Mouse (Mus musculus) CH12.LX (cell line): Measurements from ENCODE around the gene Slc30a5. TPM values are rescaled to one million over a fixed set of nuclear protein-coding genes. Genes with fewer than 3 reads are reported as not detected.

ENCODE experiments used
- DNase-seq: peaks from one replicate; pipeline ENCODE4 v3.0.0-alpha.2; 2013; ENCODE audit errors: extremely low read depth
- H3K27ac ChIP-seq: 2 replicates; pipeline ENCODE4 v1.5.1; 2012; ENCODE audit warnings: low read depth, mild to moderate bottlenecking, control low read depth, moderate library complexity; ENCODE audit not compliant: insufficient read depth
- H3K27me3 ChIP-seq: replicated peaks from 2 replicates; pipeline ENCODE3; 2012; ENCODE audit warnings: inconsistent platforms
- H3K36me3 ChIP-seq, 2 experiments: replicated peaks in 1 of 2; 2 replicates each; pipeline versions ENCODE3 to v1.6.1; 2012; ENCODE audit warnings: inconsistent platforms in 1 of 2, low read length in 1 of 2, mild to moderate bottlenecking in 1 of 2, mixed read lengths in 1 of 2, moderate library complexity in 1 of 2; ENCODE audit not compliant: control insufficient read depth in 1 of 2, insufficient read depth in 1 of 2
- H3K4me1 ChIP-seq, 2 experiments: 2 replicates each; pipeline ENCODE4 v1.6.1; 2012; ENCODE audit warnings: inconsistent platforms in 1 of 2, moderate library complexity in 1 of 2; ENCODE audit not compliant: insufficient read depth in 2 of 2, control insufficient read depth in 1 of 2
- H3K4me2 ChIP-seq: 2 replicates; pipeline ENCODE4 v1.6.1; 2012; ENCODE audit warnings: low read depth, mild to moderate bottlenecking, control low read depth; ENCODE audit not compliant: poor library complexity, insufficient read depth, severe bottlenecking
- H3K4me3 ChIP-seq, 3 experiments: fragments of 150-350 bp in 1 of 3; sonication (generic) in 1 of 3; replicated peaks in 1 of 3; 2 replicates each; pipeline versions ENCODE3 to v1.5.1; 2011 to 2012; ENCODE audit warnings: low read depth in 2 of 3, low read length in 2 of 3, mild to moderate bottlenecking in 2 of 3, moderate library complexity in 2 of 3, control low read depth in 1 of 3, improper control_type of control experiment in 1 of 3, inconsistent platforms in 1 of 3, mixed read lengths in 1 of 3; ENCODE audit not compliant: poor library complexity in 1 of 3
- H3K79me2 ChIP-seq: replicated peaks from 2 replicates; pipeline ENCODE4 v1.6.1; 2012; ENCODE audit warnings: mild to moderate bottlenecking, moderate library complexity; ENCODE audit not compliant: control insufficient read depth, poor library complexity, insufficient read depth, severe bottlenecking; ENCODE audit errors: extremely low read depth
- H3K9ac ChIP-seq: 2 replicates; pipeline ENCODE4 v1.6.1; 2012; ENCODE audit warnings: low read depth, mild to moderate bottlenecking, control low read depth, moderate library complexity; ENCODE audit not compliant: insufficient read depth
- H3K9me3 ChIP-seq: replicated peaks from 2 replicates; pipeline ENCODE3; 2012; ENCODE audit warnings: low read length, inconsistent platforms, mixed read lengths
- BHLHE40 ChIP-seq: IDR thresholded peaks from 2 replicates; pipeline ENCODE4 v1.6.1; 2011; ENCODE audit warnings: mild to moderate bottlenecking, low read depth, low read length, improper control_type of control experiment
- CHD1 ChIP-seq: IDR thresholded peaks from 2 replicates; pipeline ENCODE4 v1.6.1; 2012; ENCODE audit warnings: low read depth, low read length, improper control_type of control experiment, inconsistent platforms
- CHD2 ChIP-seq: IDR thresholded peaks from 2 replicates; pipeline ENCODE4 v1.6.1; 2011; ENCODE audit warnings: low read length, improper control_type of control experiment
- CTCF ChIP-seq, 2 experiments: IDR thresholded peaks in 1 of 2; conservative IDR thresholded peaks in 1 of 2; 2 replicates each; pipeline ENCODE4 v1.5.1; 2011 to 2012; ENCODE audit warnings: low read depth in 2 of 2, low read length in 2 of 2, improper control_type of control experiment in 1 of 2, inconsistent platforms in 1 of 2, mild to moderate bottlenecking in 1 of 2, moderate library complexity in 1 of 2
- ELF1 ChIP-seq: IDR thresholded peaks from 2 replicates; pipeline ENCODE4 v1.6.1; 2014; ENCODE audit warnings: low read depth, mild to moderate bottlenecking, inconsistent platforms, low read length, improper control_type of control experiment
- EP300 ChIP-seq: IDR thresholded peaks from 2 replicates; pipeline ENCODE4 v1.6.1; 2011; ENCODE audit warnings: low read length, improper control_type of control experiment
- ETS1 ChIP-seq: conservative IDR thresholded peaks from 2 replicates; pipeline ENCODE4 v1.6.1; 2012; ENCODE audit warnings: low read depth, mild to moderate bottlenecking, inconsistent platforms, low read length, improper control_type of control experiment, moderate library complexity
- HCFC1 ChIP-seq: IDR thresholded peaks from 2 replicates; pipeline ENCODE4 v1.6.1; 2012; ENCODE audit warnings: low read depth, mild to moderate bottlenecking, inconsistent platforms, low read length, improper control_type of control experiment
- IRF4 ChIP-seq: IDR thresholded peaks from 2 replicates; pipeline ENCODE4 v1.6.1; 2014; ENCODE audit warnings: low read depth, mild to moderate bottlenecking, inconsistent platforms, low read length, improper control_type of control experiment
- JUN ChIP-seq: IDR thresholded peaks from 2 replicates; pipeline ENCODE4 v1.6.1; 2011; ENCODE audit warnings: low read depth, mild to moderate bottlenecking, low read length, improper control_type of control experiment, moderate library complexity; ENCODE audit not compliant: insufficient read depth
- KAT2A ChIP-seq: IDR thresholded peaks from 2 replicates; pipeline ENCODE4 v1.6.1; 2012; ENCODE audit warnings: low read length, improper control_type of control experiment, inconsistent platforms; ENCODE audit not compliant: insufficient replicate concordance
- MAFK ChIP-seq: IDR thresholded peaks from 2 replicates; pipeline ENCODE4 v1.6.1; 2011; ENCODE audit warnings: low read length, improper control_type of control experiment; ENCODE audit not compliant: insufficient replicate concordance
- MAX ChIP-seq: IDR thresholded peaks from 2 replicates; pipeline ENCODE4 v1.6.1; 2011; ENCODE audit warnings: low read length, improper control_type of control experiment
- MAZ ChIP-seq: IDR thresholded peaks from 2 replicates; pipeline ENCODE4 v1.6.1; 2012; ENCODE audit warnings: low read depth, mild to moderate bottlenecking, inconsistent platforms, low read length, improper control_type of control experiment, moderate library complexity
- MEF2A ChIP-seq: IDR thresholded peaks from 2 replicates; pipeline ENCODE4 v1.6.1; 2014; ENCODE audit warnings: low read depth, mild to moderate bottlenecking, inconsistent platforms, low read length, improper control_type of control experiment, borderline replicate concordance
- MXI1 ChIP-seq: IDR thresholded peaks from 2 replicates; pipeline ENCODE4 v1.6.1; 2011; ENCODE audit warnings: mild to moderate bottlenecking, low read depth, low read length, improper control_type of control experiment
- MYC ChIP-seq: IDR thresholded peaks from 2 replicates; pipeline ENCODE4 v1.6.1; 2011; ENCODE audit warnings: low read depth, mild to moderate bottlenecking, improper control_type of control experiment, low read length
- NELFE ChIP-seq: IDR thresholded peaks from 2 replicates; pipeline ENCODE4 v1.6.1; 2011; ENCODE audit warnings: low read depth, low read length, improper control_type of control experiment
- NRF1 ChIP-seq: IDR thresholded peaks from 2 replicates; pipeline ENCODE4 v1.6.1; 2014; ENCODE audit warnings: low read depth, mild to moderate bottlenecking, inconsistent platforms, low read length, improper control_type of control experiment, moderate library complexity
- PAX5 ChIP-seq: IDR thresholded peaks from 2 replicates; pipeline ENCODE4 v1.6.1; 2012; ENCODE audit warnings: low read length, inconsistent platforms, mixed read lengths
- POLR2A ChIP-seq: IDR thresholded peaks from 2 replicates; pipeline ENCODE4 v1.6.1; 2011; ENCODE audit warnings: low read depth, mild to moderate bottlenecking, improper control_type of control experiment, low read length
- POLR2AphosphoS2 ChIP-seq: IDR thresholded peaks from 2 replicates; pipeline ENCODE4 v1.6.1; 2011; ENCODE audit warnings: low read depth, low read length, improper control_type of control experiment
- RAD21 ChIP-seq: IDR thresholded peaks from 2 replicates; pipeline ENCODE4 v1.6.1; 2011; ENCODE audit warnings: low read depth, mild to moderate bottlenecking, low read length, improper control_type of control experiment, moderate library complexity
- RCOR1 ChIP-seq: conservative IDR thresholded peaks from 2 replicates; pipeline ENCODE4 v1.6.1; 2012; ENCODE audit warnings: low read depth, mild to moderate bottlenecking, inconsistent platforms, low read length, improper control_type of control experiment
- SIN3A ChIP-seq: IDR thresholded peaks from 2 replicates; pipeline ENCODE4 v1.6.1; 2012; ENCODE audit warnings: low read length, improper control_type of control experiment, inconsistent platforms
- SMC3 ChIP-seq: IDR thresholded peaks from 2 replicates; pipeline ENCODE4 v1.6.1; 2011; ENCODE audit warnings: low read depth, low read length, improper control_type of control experiment
- TBP ChIP-seq: conservative IDR thresholded peaks from 2 replicates; pipeline ENCODE4 v1.6.1; 2011; ENCODE audit warnings: low read depth, low read length, improper control_type of control experiment
- TCF12 ChIP-seq: IDR thresholded peaks from 2 replicates; pipeline ENCODE4 v1.6.1; 2014; ENCODE audit warnings: low read depth, mild to moderate bottlenecking, inconsistent platforms, low read length, improper control_type of control experiment
- USF1 ChIP-seq: IDR thresholded peaks from 2 replicates; pipeline ENCODE4 v1.6.1; 2014; ENCODE audit warnings: low read depth, mild to moderate bottlenecking, inconsistent platforms, low read length, improper control_type of control experiment
- USF2 ChIP-seq: conservative IDR thresholded peaks from 2 replicates; pipeline ENCODE4 v1.6.1; 2011; ENCODE audit warnings: low read depth, low read length, improper control_type of control experiment
- ZMIZ1 ChIP-seq: IDR thresholded peaks from 2 replicates; pipeline ENCODE4 v1.6.1; 2012; ENCODE audit warnings: low read depth, mild to moderate bottlenecking, inconsistent platforms, low read length, improper control_type of control experiment
- dilution Hi-C: fragments of 300-500 bp; cut with MboI; formaldehyde crosslinking; loops from 2 replicates; pipeline ENCODE4 v1.14.3; 2020; ENCODE audit warnings: low sequenced_read_pairs; ENCODE audit not compliant: extremely low pct_unique_long_range_greater_than_20kb, extremely low pct_ligation_motif_present
- in situ Hi-C: fragments of 300-500 bp; cut with MboI; formaldehyde crosslinking; loops from 3 replicates; pipeline ENCODE4 v1.14.3; 2019; ENCODE audit warnings: low sequenced_read_pairs, low pct_ligation_motif_present, low pct_unique_long_range_greater_than_20kb, mixed read lengths
- polyA plus RNA-seq: library from polyadenylated mRNA; unstranded; fragments of >175 nt; gene quantifications from 2 replicates; pipeline ENCODE4 v1.2.1, GENCODE M21; 2012; ENCODE audit warnings: low read depth; ENCODE audit not compliant: insufficient read length
- total RNA-seq, 2 experiments: library from RNA; depleted of rRNA; stranded (reverse); fragments of 300-350 nt in 1 of 2; fragments of >200 nt in 1 of 2; gene quantifications; 2 replicates each; pipeline ENCODE4 v1.2.3; 2012 to 2014

Slc30a5 gene
- 54.4 and 65.0 TPM in 2 replicates for total RNA-seq (2012; rRNA removed)
- 99.9 and 111 TPM in 2 replicates for total RNA-seq (2014; rRNA removed)
- 57.9 and 65.9 TPM in 2 replicates for polyA plus RNA-seq

DNA sequence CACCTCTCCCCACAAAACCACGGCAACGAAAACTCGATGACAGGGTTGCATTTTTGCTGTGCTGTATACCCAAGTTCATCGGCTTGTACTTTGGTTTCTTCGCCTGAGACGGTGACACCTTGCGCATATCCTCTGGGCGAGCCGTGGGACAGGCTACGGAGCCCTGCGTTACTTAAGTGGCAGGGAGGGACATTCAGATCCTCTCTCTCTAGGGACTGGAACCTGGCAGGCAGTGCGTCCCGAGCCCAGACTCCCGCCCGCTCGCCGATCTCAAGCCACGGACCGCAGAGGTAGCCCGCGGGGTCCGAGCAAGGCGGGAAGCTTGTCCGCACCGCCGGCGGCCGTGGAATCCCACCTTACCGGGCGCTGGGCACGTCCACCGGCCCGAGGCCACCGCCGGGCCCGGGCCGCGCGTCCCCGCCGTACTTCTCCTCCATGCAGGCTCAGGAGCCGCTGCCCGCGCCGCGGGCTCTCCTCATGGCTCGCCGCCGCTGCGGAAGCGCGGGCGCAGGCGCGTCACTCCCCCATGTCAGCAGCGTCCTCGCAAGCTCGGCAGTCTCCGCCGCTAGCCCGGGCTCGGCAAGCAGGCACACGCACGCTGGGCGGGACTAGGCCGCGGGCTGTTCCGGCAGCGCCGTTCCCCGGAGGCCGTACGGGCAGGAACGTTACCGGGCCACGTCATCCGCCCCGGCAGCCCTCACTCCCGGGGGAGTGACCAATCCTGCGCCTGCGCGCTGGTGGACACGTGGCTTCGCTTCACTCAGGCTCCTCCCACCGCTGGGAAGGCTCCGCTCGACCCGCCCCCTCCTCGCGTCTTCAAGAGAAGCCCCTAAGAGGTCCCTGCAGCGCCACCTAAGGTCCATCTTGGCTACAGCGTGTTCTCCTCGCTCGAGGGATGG, at the start of gene Slc30a5:
TSS of gene Slc30a5 (minus strand) at position 687 of the 899 bp plus-strand sequence.
- peaks cover 6 to 21% of the 10 kb centered on the region in 2 experiments for H3K4me1 ChIP-seq
- peak within 1 kb of the TSS; percentile 73 for H3K27ac ChIP-seq
- 0 out of 2 replicates have a peak, but pooled peaks have one; percentile 22 for TF ChIP-seq CHD2
- peak; percentile 86 for TF ChIP-seq ELF1
- TF ChIP-seq IRF4: peak; percentile 77
- peak; percentile 63 for TF ChIP-seq RAD21
- peak; percentile 37; the same call in 1 of the 2 replicates for TF ChIP-seq MEF2A
- TF ChIP-seq POLR2AphosphoS2: peak; percentile 53; the same call in 1 of the 2 replicates
- TF ChIP-seq POLR2A: peak; percentile 93
- TF ChIP-seq MYC: peak; percentile 95
- peak; percentile 65 for TF ChIP-seq TCF12
- no peak for TF ChIP-seq SIN3A
- TF ChIP-seq BHLHE40: peak; percentile 35; the same call in 1 of the 2 replicates
- TF ChIP-seq MAX: peak; percentile 95
- TF ChIP-seq PAX5: no peak
- TF ChIP-seq JUN: 0 out of 2 replicates have a peak, but pooled peaks have one; percentile 1
- TF ChIP-seq MXI1: peak; percentile 92
- no peak; the same call in 1 of the 2 replicates for TF ChIP-seq ETS1
- no peak for TF ChIP-seq MAFK
- peak; percentile 89 for TF ChIP-seq MAZ
- peak; percentile 42 for TF ChIP-seq SMC3
- TF ChIP-seq USF1: peak; percentile 88
- TF ChIP-seq TBP: 0 out of 2 replicates have a peak, but pooled peaks have one; percentile 25
- peak; percentile 88 for TF ChIP-seq NELFE
- TF ChIP-seq RCOR1: no peak
- TF ChIP-seq HCFC1: peak; percentile 80
- no peak for TF ChIP-seq EP300
- TF ChIP-seq USF2: peak; percentile 71
- peak; percentile 89; the same call in 1 of the 2 replicates for TF ChIP-seq ZMIZ1
- peak; percentile 73; the same call in 1 of the 2 replicates for TF ChIP-seq KAT2A
- TF ChIP-seq NRF1: peak; percentile 98
- peak; percentile 60 to 84; a peak in 3 of 4 replicates for TF ChIP-seq CTCF (conservative IDR thresholded peaks at IDR 0.05 in 1 of 2, IDR thresholded peaks at IDR 0.05 in 1 of 2; ENCODE audit: low read depth in 2 of 2, low read length in 2 of 2)
- TF ChIP-seq CHD1: no peak
- peak; percentile 99 for DNase-seq
- peaks cover 0 to 11% of the 10 kb centered on the region in 2 experiments for H3K36me3 ChIP-seq
- no peaks in the 10 kb centered on the region for H3K9me3 ChIP-seq
- H3K4me3 ChIP-seq: peak within 1 kb of the TSS; percentile 74 to 96 (median 86)
- in situ Hi-C loops (no loop called here), dilution Hi-C loops (no loop called here)
- H3K9ac ChIP-seq: peak within 1 kb of the TSS; percentile 86
- no peaks in the 10 kb centered on the region for H3K27me3 ChIP-seq
- peaks cover 39% of the 10 kb centered on the region for H3K79me2 ChIP-seq
- peak within 1 kb of the TSS; percentile 73 for H3K4me2 ChIP-seq
